Mouse (Mus musculus) spleen, postnatal 14 days (tissue): ENCODE results near the gene Pin1rt1.

Experiments used
- DNase-seq, 2 experiments: peaks; one replicate each; pipeline ENCODE4 v3.0.0; 2021 to 2022; ENCODE audit warnings: low spot score in 2 of 2

The Pin1rt1 gene

DNA sequence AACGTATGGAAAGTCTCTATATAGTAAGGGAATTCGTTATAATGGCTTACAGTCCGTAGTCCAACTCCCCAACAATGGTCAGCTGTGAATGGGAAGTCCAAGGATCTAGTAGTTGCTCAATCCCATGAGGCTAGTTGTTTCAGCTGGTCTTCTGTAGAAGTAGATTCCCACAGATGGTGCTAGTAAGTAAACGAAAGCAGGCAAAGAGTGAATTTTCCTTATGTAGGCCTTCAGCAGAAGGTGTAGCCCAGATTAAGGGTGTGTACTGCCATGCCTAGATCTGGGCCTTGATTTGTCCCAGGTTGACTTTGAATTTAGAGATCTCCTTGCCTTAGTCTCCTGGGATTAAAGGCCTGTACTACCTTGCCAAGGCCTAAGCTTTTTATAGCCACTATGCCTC, at the start of gene Pin1rt1:
Pin1rt1 (minus strand) TSS at position 101 of the 400 bp plus-strand sequence.
- no peak for DNase-seq

DNA sequence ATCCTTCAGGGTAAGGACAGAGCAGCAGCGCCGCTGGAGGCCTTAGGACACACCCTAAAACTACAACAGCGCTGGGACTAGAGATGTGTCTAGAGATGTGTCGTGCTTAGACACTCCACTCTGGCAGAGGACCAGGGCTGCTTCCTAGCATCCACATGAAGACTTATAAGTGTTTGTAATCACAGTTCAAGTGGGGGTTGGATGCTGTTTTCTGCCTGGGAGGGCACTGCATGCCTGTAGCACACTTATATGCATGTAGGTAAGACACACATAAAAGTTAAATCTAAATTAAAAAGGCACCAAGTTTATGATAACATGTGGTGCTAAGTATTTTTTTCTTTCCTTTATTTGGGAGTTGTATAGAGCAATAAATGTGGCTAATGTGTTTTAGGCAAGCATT, 47.8 kb upstream of the Pin1rt1 start:
- DNase-seq, result no peak

DNA sequence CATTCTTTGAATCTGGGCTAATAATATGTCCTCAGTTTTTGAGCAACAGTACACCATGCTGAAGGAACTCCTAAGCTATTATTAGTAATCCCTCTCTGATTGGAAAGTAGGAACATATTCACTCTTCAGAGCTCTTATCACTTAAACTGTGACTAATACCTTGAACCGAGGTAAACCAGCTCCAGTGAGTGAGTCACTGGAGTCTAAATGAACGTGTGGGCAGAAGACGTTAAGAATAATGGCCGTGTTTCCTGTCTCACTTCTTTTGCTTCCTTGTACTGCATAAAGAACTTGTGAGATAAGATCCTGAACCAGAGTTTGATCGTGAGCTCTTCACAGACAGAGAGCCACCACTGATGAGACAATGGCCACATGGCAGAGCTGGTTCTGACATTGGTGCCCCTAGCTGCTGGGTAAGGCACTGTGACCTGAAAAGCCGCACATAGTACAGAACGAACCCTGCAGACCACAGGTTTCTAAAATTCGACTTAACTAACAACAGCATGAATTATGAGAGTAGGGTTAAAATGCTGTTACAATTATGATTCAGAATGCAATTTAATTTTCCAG, 47.0 kb upstream of the Pin1rt1 start:
- no peak for DNase-seq

DNA sequence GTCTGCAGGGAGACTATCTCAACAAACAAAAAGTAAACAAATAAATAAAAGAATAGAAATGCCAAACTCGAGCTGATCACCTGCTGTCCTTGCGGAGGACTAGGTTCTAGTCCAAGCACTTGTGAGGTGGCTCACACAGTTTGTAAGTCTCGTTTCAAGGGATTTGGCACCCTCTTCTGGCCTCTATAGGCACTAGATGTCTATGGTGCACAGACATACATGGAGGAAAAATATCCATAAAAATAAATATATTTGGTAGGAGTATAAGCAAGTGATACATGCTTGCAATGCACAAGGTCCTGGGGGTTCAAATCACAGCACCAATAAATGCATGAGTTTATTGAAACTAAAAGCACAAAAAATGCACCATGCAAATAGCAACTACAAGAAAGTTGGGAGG, 34.4 kb upstream of the Pin1rt1 start:
- no peak for DNase-seq

DNA sequence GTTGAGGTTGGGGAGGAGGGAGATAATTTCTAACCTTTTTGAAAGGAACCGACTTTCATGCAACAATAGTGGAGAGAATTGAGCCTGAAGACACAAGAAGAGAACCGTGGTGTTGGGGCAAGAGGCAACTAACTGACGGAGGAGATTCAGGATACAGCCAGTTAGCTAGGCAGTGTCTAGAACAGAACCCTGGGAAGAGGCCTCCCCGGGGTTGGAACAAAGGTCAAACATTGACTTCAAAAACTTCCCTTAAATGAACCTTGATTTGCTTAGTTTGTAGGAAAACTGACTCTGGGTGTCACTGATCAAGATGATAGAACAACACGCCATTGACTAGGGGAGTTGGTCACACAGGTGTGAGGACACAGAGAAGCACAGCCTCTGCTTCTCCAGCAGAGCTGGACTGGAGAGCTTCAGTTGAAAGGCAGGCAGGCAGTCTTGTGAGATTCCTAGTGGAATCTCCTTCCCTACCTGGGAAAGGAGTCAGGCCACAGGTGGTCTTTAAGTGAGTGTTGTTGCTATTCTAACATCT, 32.5 kb upstream of the Pin1rt1 start:
- DNase-seq, result no peak

DNA sequence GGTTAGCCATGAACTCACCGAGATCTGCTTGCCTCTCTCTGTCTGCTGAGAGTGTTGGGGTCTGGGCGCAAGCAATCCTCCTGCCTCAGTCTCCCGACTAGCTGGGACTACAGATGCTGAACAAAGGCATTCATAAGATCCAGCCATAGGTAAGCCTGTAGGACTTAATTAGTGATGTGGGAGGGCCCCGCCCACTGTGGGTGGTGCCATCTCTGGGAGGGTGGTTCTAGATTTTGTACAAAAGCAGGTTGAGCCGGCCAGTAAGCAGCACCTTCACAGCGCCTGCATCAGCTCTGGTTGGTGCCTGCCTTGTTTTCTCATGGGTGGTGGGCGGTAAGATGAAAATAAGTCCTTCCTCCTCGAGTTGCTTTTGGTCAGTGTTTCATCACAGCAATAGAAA, 30.1 kb upstream of the Pin1rt1 start:
- DNase-seq, result no peak

DNA sequence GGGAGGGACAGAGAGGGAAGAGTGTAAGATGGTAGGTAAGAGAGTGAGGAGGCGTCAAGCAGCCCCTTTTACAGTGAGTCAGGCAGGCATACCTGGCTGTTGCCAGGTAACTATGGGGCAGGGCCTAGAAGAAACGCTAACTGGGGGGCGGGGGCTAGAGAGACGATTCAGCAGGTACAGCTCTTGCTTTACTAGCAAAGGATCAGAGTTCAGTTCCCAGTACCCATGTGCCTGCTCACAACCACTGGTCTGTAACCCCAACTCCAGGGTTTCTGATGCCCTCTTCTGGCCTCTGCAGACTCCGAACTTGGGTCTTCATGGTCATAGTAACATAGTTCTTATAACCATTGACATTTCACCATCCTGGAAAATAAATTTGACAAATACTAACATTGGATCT, 27.8 kb upstream of the Pin1rt1 start:
- no peak for DNase-seq

DNA sequence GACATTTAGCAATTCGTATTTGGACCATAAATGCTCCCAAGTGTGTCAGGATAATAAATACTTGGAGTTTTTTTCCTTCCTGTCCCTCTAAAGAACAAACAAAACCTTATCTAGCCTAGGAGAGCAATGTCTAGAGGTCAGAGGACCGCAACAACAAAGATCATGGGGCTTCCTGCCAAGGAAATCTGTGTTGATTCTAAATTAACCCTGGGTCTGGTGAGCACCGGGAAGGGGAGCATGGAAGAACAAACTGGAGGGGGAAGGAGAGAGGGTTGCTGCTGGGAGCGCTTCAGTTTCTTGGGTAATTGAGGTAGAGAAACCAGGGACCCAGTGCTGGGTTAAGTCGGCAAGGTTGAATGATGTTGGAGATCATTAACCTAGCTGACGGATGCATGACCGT, 27.0 kb upstream of the Pin1rt1 start:
- DNase-seq, result no peak

DNA sequence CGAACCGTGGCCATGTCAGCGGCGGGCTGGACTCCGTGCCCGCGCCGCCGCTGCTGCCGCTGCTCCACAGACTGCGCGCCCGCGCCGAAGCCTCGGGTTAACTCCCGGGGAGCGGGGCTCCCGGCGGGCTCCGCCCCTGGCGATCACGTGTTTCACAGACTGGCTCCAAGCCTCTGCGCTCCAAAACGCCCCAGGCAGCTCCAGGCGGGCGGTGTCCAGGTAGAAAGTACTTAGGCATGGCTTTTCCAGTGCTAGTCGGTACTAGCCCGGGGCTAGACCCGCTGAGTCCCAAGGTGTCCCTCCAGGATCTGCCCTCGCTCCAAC, 26.5 kb upstream of the Pin1rt1 start, which contains the start of gene Depdc7:
Depdc7 (minus strand) TSS at position 138 of the 324 bp plus-strand sequence.
- peak; percentile 64 to 74 for DNase-seq

DNA sequence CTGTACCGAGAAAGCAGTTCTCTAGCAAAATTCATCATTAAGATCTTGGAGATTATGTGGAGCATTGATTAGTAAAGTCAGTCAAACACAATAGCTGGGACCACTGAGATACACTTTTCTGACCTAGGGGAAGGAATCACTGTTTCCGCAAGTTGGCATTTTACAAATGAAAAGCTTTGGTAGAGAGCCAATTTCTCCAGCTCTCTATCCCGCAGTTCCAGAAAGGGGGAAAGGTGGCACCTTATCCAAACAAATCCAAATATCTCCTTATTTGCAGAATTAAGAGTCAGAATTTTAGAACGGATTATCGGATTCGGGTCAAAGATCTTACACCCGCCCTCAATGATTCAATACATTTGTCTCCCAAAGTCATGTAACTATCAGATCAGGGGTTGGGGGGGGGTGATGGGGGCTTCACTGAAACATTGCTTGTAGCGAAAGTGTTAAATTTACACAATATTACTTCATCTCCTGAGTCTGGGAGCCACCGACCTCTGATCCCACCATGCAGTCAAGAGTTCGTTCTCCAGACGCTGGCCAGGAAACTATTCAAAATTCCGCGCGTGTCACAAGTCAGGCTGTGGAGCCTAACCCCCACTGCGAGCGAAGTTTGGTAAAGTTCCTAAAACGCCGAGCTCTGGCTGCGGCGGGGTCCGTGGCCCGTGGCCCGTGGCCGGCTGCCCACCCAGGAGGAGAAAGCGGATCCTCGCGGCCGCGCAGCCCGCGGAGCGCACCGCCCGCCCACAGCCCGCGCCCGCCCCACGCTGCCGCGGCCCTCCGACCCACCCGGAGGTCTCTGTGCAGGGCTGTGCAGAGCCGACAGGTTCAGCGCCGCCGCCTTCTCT, 25.9 kb upstream of the Pin1rt1 start:
- DNase-seq, result no peak

DNA sequence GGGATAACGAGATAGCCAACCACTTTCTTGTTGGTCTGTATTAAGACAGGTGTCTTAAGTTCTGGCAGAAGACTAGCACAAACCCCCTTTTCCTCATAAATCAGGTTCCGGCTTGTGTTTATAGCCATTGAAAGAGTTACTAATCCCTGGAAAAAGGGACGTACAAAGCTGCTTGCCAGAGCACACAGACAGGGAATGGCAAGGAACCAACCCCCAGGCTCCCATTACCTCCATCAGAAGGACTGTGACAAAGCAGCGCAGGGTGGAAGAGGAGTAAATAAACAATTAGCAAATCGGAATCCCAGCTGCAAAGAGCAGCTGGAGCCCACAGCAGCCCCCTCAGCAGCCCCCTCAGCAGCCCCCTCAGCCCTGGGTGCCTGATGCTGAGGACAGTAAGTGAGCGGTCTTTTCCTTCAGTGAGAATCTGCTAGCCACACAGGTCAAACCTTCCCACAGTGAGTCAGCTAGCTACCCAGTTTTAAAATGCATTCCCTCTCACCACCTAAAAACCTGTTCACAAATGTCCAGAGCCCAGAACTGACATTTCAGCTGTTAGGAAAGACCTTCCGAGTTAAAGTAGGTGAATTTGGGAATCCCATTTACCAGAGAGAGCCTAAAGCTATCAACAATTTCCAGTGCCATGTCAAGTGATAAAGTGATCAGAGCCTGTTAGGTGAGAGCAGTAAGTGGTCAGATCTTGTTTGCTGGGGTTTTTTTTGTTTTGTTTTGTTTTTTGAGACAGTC, 25.0 kb upstream of the Pin1rt1 start:
- no peak for DNase-seq

DNA sequence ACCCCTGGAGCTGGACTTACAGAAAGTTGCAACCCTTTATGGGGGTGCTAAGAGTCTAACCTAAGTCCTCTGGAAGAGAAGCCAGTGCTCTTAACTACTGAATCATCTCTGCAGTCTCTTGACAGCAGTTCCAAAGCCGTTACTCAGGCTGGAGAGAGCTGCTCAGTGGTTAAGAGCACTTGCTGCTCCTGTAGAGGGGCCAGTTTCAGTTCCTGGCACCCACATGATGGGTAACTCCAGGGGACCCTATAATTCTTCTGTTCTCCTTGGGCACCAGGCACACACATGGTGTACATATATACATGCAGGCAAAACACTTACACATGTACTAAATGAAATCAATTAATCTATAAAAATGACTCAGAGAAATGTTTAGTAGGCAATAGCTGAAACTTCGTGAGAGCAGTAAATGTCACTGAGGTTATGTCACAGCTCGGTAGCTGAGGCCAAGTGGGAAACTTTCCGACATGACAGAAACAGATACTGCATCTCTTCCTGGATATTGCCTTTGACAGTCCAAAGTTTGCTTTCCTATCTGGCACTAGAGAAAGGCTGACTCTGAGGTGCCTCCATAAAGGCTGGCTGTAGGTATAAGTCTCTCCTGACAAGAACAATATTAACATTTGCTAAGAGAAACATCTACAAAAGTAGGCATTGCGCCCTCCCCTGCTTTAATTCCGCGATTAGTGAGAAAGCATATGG, 24.2 kb upstream of the Pin1rt1 start:
- DNase-seq, result no peak

DNA sequence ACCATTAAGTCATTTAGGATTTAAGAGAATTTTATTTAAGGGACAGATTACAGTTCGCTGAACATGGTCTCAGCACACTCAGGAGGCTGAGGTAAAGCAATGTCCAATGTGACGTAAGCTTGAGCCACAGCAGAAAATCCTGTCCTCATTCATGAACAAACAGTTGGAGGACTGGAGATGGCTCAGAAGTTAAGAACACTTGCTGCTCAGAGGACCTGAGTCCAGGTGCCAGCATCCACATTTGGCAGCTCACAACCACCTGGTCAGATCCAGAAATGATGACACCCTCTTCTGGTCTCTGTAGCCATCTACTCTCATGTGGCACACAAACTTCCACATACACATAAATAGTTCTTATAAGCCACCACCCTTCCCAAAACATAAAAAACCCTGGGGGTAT, 23.5 kb upstream of the Pin1rt1 start:
- no peak for DNase-seq

DNA sequence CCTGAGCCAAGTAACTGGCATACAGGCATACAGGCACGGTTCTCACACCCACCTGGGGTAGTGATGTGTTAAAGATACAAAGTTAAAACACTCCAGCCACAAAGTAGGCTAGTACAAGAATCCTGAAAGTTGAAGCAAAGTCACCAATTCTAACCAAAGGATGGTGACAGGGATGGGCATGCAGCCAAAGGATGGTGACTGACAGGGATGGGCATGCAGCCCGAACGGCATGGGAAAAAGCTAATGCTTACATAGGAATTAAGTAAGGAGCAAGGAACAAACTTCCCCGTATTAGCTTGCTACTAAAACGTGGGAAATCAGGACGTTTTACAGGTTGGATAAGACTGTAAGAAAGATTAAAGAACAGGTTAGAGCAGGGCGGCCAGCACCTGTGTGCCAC, 20.1 kb upstream of the Pin1rt1 start:
- DNase-seq, result no peak

DNA sequence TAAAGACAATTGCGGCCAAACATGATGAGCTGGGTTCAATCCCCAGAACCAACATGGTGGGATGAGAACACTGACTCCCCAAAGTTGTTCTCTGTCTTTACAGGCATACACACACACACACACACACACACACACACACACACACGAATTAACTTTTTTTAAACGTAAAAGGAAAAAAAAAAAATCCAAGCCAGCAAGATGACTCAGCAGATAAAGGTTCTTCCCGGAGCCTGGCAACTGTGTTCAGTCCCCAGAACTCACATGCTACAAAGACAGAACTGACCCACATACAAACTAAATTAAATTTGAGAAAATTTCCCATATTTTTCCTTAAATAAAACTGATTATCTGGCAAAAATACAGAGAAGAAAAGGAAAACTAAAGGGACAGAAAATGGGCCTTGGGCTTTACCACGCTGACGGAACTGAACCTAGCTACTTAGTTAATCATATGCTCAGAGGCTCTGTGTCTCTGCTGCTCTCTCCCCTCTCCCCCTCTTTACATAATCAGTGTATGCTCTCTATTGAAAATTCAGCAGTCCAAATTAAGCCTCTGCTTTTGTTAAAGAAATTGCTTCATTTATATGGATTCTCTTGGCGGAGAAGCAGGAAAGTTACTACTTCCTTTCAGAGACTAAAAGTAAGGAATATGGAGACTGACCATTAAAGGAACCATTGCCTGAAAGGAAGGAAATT, 16.5 kb upstream of the Pin1rt1 start:
- DNase-seq, result no peak

DNA sequence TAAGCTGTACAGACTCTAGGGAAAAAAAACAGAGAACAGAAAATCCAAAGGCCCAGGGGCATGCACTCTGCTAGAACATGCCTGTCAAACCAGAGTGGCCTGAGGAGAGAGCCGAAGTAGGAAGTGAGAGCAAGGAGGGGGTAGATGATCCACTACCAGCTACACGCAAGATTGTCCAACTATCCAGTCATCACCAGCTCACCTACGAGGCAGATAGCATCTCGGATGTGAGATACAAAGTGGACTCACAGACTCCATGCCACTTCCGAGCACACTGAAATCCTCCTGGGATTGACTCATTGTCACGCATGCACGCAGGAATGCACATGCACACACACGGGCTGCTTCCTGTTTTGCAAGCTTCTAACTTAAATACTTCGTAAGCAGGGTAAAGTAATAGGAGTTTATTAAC, 15.9 kb upstream of the Pin1rt1 start:
- DNase-seq, result no peak

DNA sequence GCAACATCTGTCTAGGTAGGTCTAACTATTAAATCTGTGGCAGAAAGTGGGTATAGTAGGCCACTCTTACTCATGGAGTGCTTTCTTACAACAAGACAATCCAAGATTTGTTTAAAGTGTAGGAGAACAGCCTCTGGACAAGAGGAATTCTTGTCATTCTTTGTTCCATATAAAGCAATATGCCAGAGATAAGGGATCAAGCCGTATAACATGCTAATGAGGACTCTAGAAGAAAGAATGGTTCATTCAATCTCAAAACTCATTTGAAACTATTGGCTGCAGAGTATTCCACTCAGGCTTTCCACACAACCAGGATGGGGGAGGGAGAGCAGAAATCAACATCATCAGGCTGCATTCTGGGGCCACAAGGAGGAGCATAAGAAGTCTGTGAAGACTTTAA, 11.2 kb upstream of the Pin1rt1 start:
- no peak for DNase-seq

DNA sequence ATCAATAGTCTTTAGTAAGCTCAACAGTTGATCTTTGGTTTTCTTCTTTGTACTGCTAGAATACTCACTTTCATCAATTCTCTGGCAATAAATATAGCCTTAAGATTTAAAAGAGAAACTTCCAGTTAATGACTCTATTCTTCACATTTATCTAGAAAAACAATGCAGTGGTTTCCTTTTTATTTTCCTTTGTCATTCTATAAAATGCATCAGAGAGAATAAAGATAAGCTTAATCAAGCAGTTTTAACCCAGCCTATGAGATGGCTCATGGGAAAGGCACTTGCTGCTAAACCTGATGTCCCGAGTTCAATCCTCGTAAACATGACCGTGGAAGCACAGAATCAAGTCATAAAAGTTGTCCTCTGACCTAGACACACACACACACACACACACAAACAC, 5.8 kb upstream of the Pin1rt1 start:
- DNase-seq, result no peak

DNA sequence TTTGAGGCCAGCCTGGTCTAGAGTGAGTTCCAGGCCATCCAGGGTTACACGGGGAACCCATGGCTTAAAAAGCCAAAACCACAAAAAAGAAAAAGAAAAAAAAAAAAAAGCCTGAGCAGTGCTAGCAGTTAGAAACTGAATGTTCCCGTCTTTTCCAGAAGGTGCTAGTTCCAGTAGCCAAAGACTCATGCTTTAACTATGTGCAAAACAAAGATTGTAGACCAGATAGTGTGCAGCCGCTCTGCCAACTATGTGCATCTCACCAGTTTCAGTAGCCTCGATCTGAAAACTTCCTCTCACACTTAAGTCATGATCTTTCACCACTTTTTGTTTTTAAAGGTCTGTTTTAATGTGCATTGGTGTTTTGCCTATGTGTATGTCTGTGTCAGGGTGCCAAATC, 1.6 kb upstream of the Pin1rt1 start:
- DNase-seq, result no peak

DNA sequence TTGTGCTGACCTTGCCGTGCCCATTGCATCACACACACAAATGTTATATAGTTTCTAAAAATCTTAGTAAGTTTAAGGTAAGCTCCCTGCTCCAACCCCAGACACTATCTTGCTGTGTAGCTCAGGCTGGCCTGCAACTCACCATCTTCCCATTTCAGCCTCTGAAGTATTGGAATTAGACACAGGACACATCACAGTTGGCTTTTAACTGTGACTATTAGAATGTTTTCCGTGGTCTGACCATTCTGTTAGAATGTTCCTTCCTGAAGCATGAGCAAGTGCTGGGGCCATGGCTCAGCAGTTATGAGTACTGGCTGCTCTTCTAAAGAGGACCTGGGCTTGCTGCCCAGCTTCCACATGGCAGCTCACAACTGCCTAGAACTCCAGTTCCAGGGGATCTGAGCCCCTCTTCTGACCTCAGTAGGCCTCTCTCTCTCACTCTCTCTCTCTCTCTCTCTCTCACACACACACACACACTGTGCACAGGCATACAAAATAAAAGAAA, 1.1 kb upstream of the Pin1rt1 start:
- no peak for DNase-seq

DNA sequence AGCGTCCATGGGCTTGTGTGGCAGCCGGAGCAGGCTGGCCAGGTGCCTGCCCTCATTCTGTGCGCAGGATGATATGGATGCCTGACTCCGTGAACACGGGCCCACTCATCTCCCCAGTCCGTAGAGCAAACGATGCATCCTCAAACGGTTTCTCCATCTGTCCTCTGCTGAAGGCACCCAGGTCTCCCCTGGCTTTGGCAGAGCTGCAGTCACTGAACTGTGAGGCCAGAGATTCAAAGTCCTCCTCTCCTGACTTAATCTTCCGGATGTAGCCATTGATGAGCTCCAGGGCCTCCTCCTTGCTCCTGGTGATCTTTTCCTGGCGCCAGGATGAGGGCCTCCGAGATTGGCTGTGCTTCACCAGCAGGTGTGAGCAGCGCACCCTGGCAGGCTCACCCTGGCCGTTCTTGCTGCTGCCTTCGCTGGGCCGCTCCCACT, 1.9 kb downstream of the Pin1rt1 start:
- no peak for DNase-seq
